Mouse (Mus musculus) neural tube, embryonic 11.5 days (tissue): Measurements from ENCODE around the gene Cebpb. TPM values are rescaled to one million over a fixed set of nuclear protein-coding genes. Genes with fewer than 3 reads are reported as not detected.

ENCODE experiments used
- ATAC-seq: fragments of 200-750 bp; cut with Nextera tagmentation; 2 replicates; pipeline ENCODE4 v1.8.0; 2017; ENCODE audit warnings: moderate number of reproducible peaks, mild to moderate bottlenecking, moderate TSS enrichment, moderate library complexity; ENCODE audit not compliant: insufficient read depth, low FRiP score, low TSS enrichment
- DNase-seq: peaks from one replicate; pipeline ENCODE4 v3.0.0-alpha.2; 2015; ENCODE audit warnings: low spot score
- H3K27ac ChIP-seq: fragments of 300-500 bp; sonication (generic); 2 replicates; pipeline ENCODE4 v1.5.1; 2014; ENCODE audit warnings: low read depth, mild to moderate bottlenecking, low read length
- H3K27me3 ChIP-seq: fragments of 300-500 bp; sonication (generic); 2 replicates; pipeline ENCODE4 v1.6.1; 2014; ENCODE audit warnings: mild to moderate bottlenecking, low read length, mixed read lengths; ENCODE audit not compliant: control insufficient read depth, insufficient read depth
- H3K36me3 ChIP-seq: fragments of 300-500 bp; sonication (generic); 2 replicates; pipeline ENCODE4 v1.6.1; 2014; ENCODE audit warnings: mild to moderate bottlenecking, low read length, moderate library complexity, mixed read lengths; ENCODE audit not compliant: control insufficient read depth, insufficient read depth
- H3K4me1 ChIP-seq: fragments of 300-500 bp; sonication (generic); 2 replicates; pipeline ENCODE4 v1.6.1; 2014; ENCODE audit warnings: low read length, mixed read lengths; ENCODE audit not compliant: control insufficient read depth, insufficient read depth
- H3K4me2 ChIP-seq: fragments of 300-500 bp; sonication (generic); 2 replicates; pipeline ENCODE4 v1.6.1; 2014; ENCODE audit warnings: low read depth, mild to moderate bottlenecking, moderate library complexity
- H3K4me3 ChIP-seq: fragments of 300-500 bp; sonication (generic); 2 replicates; pipeline ENCODE4 v1.5.1; 2014; ENCODE audit warnings: low read depth, low read length
- H3K9ac ChIP-seq: fragments of 300-500 bp; sonication (generic); 2 replicates; pipeline ENCODE4 v1.6.1; 2014; ENCODE audit warnings: mild to moderate bottlenecking, low read length
- H3K9me3 ChIP-seq: fragments of 300-500 bp; sonication (generic); 2 replicates; pipeline ENCODE4 v1.6.1; 2016; ENCODE audit warnings: low read length; ENCODE audit not compliant: control insufficient read depth
- WGBS: fragments of 180-500 bp; shearing (Covaris S2); extraction: QIAGEN DNeasy Blood & Tissue Kit; methylation state at CpG from one replicate; pipeline ENCODE4 v1.1.7; 2014; 5-methylcytosine and 5-hydroxymethylcytosine counted together
- polyA plus RNA-seq: library from polyadenylated mRNA; unstranded; fragments of >200 nt; fragmentation: Nextera tagmentation; extraction: Ambion mirVana; gene quantifications from 2 replicates; pipeline ENCODE4 v1.2.1, GENCODE M21; 2014

Cebpb gene
- polyA plus RNA-seq, 1 experiment from 2014 or later, result 3.0 TPM

- Histone ChIP-seq H3K4me1 (no peaks in the 10 kb centered on the region), H3K9ac (no peak overlapping the region), H3K4me2 (no peak overlapping the region), H3K27ac (no peak overlapping the region), H3K36me3 (no peaks in the 10 kb centered on the region), H3K9me3 (no peaks in the 10 kb centered on the region), H3K27me3 (no peaks in the 10 kb centered on the region), H3K4me3 (no peak overlapping the region)
- DNase-seq (no peak), ATAC-seq (no peak)
- 91% methylated on average over 7 of the region's 7 CpGs for WGBS
Observed at GRCm38 (mm10) chr2:167652694-167653093, 36.0 kb upstream of the Cebpb start.

GRCm38 (mm10) chr2:167654911-167655600 is 33.7 kb upstream of the Cebpb start:
- Histone ChIP-seq H3K9me3 (no peaks in the 10 kb centered on the region), H3K4me2 (no peak overlapping the region), H3K9ac (no peak overlapping the region), H3K4me1 (peaks cover 7% of the 10 kb centered on the region; the same call in 1 of the 2 replicates), H3K4me3 (no peak overlapping the region), H3K27me3 (no peaks in the 10 kb centered on the region), H3K27ac (no peak overlapping the region), H3K36me3 (no peaks in the 10 kb centered on the region)
- 84% methylated on average over 10 of the region's 10 CpGs for WGBS
- DNase-seq, result no peak
- ATAC-seq, result no peak

GRCm38 (mm10) chr2:167656629-167657478 is 31.9 kb upstream of the Cebpb start:
- Histone ChIP-seq H3K36me3 (no peaks in the 10 kb centered on the region), H3K27ac (no peak overlapping the region), H3K9ac (no peak overlapping the region), H3K4me2 (no peak overlapping the region), H3K4me1 (peaks cover 14% of the 10 kb centered on the region; the same call in 1 of the 2 replicates), H3K27me3 (no peaks in the 10 kb centered on the region), H3K4me3 (no peak overlapping the region), H3K9me3 (no peaks in the 10 kb centered on the region)
- ATAC-seq (no peak), DNase-seq (no peak)
- 86% methylated on average over 16 of the region's 16 CpGs for WGBS

GRCm38 (mm10) chr2:167657973-167658372 is 30.7 kb upstream of the Cebpb start:
- Histone ChIP-seq H3K27ac (no peak overlapping the region), H3K4me1 (peaks cover 14% of the 10 kb centered on the region; the same call in 1 of the 2 replicates), H3K27me3 (no peaks in the 10 kb centered on the region), H3K9me3 (no peaks in the 10 kb centered on the region), H3K36me3 (no peaks in the 10 kb centered on the region), H3K4me2 (no peak overlapping the region), H3K4me3 (no peak overlapping the region), H3K9ac (no peak overlapping the region)
- DNase-seq (no peak), ATAC-seq (no peak)
- 94% methylated on average over 4 of the region's 4 CpGs for WGBS

- Histone ChIP-seq H3K4me2 (no peak overlapping the region), H3K9ac (no peak overlapping the region), H3K4me3 (no peak overlapping the region)
Observed at GRCm38 (mm10) chr2:167658712-167659111, 30.0 kb upstream of the Cebpb start.

GRCm38 (mm10) chr2:167659177-167659846 is 29.4 kb upstream of the Cebpb start:
- no peak for DNase-seq
- 71% methylated on average over 10 of the region's 10 CpGs for WGBS
- no peaks in the 10 kb centered on the region for H3K9me3 ChIP-seq
- H3K36me3 ChIP-seq, result no peaks in the 10 kb centered on the region
- peak overlapping the region; percentile 81; the same call in 1 of the 2 replicates for H3K4me3 ChIP-seq
- H3K27ac ChIP-seq, result no peak overlapping the region
- no peak for ATAC-seq
- peaks cover 14% of the 10 kb centered on the region; the same call in 1 of the 2 replicates for H3K4me1 ChIP-seq
- no peaks in the 10 kb centered on the region for H3K27me3 ChIP-seq
- H3K9ac ChIP-seq, result no peak overlapping the region
- peak overlapping the region; percentile 95; the same call in 1 of the 2 replicates for H3K4me2 ChIP-seq

More at GRCm38 (mm10) chr2:167658712-167659111, 30.0 kb upstream of the Cebpb start:
- Histone ChIP-seq H3K27ac (no peak overlapping the region), H3K4me1 (peaks cover 14% of the 10 kb centered on the region; the same call in 1 of the 2 replicates), H3K27me3 (no peaks in the 10 kb centered on the region), H3K9me3 (no peaks in the 10 kb centered on the region), H3K36me3 (no peaks in the 10 kb centered on the region)
- DNase-seq (no peak), ATAC-seq (no peak)
- 81% methylated on average over 11 of the region's 11 CpGs for WGBS

GRCm38 (mm10) chr2:167659847-167660610 is 28.7 kb upstream of the Cebpb start:
- DNase-seq (no peak), ATAC-seq (no peak)
- Histone ChIP-seq H3K27me3 (no peaks in the 10 kb centered on the region), H3K9me3 (no peaks in the 10 kb centered on the region), H3K4me2 (peak overlapping the region; percentile 95), H3K4me3 (peak overlapping the region; percentile 81), H3K27ac (no peak overlapping the region), H3K4me1 (peaks cover 14% of the 10 kb centered on the region; the same call in 1 of the 2 replicates), H3K36me3 (no peaks in the 10 kb centered on the region), H3K9ac (peak overlapping the region; percentile 77)
- WGBS, result 22% methylated on average over 13 of the region's 13 CpGs

GRCm38 (mm10) chr2:167660611-167660971 is 28.1 kb upstream of the Cebpb start:
- H3K4me3 ChIP-seq, result peak overlapping the region; percentile 81
- 2% methylated on average over 12 of the region's 12 CpGs for WGBS
- H3K27ac ChIP-seq, result no peak overlapping the region
- peak overlapping the region; percentile 95 for H3K4me2 ChIP-seq
- ATAC-seq (0 out of 2 replicates have a peak, but pooled peaks have one; percentile 14), DNase-seq (peak; percentile 39)
- no peaks in the 10 kb centered on the region for H3K27me3 ChIP-seq
- H3K4me1 ChIP-seq, result peaks cover 14% of the 10 kb centered on the region; the same call in 1 of the 2 replicates
- peak overlapping the region; percentile 77 for H3K9ac ChIP-seq
- no peaks in the 10 kb centered on the region for H3K9me3 ChIP-seq
- H3K36me3 ChIP-seq, result no peaks in the 10 kb centered on the region
